In genomic region chr13:9775901-9776300, GRCm38 (mm10) we compare ENCODE assay signal across 12 mouse cellular contexts. TPM values are rescaled to one million over a fixed set of nuclear protein-coding genes. Genes with fewer than 3 reads are reported as not detected.
DNase-seq lines count a peak whose midpoint lies in the region; ATAC-seq and TF ChIP-seq lines count a peak whose summit lies in the region.
"Had no signal": no experiment of that assay in that cellular context is flagged by ENCODE, and none has a peak within 500 bp of the region (broad histone marks: within the 10 kb centered on the region; RNA-seq: fewer than 3 reads in every experiment).

No protein-coding gene starts in this region.

- H3K36me3 ChIP-seq in intestine, postnatal 0 days (ENCODE audit: control insufficient read depth, insufficient read depth) = no peaks in the 10 kb centered on the region
- H3K36me3 ChIP-seq: forebrain, embryonic 15.5 days; G1E; hindbrain, embryonic 12.5 days; midbrain, embryonic 12.5 days had no signal

- WGBS in lung, adult 2 months = 15% methylated on average over 5 of the region's 5 CpGs
- WGBS in intestine, postnatal 0 days = 33% methylated on average over 5 of the region's 5 CpGs

- H3K27ac ChIP-seq in intestine, postnatal 0 days (ENCODE audit: low read depth, low read length) = no peak overlapping the region
- H3K27ac ChIP-seq: forebrain, embryonic 15.5 days; hindbrain, embryonic 12.5 days; midbrain, embryonic 12.5 days had no signal

- H3K9me3 ChIP-seq in intestine, postnatal 0 days (ENCODE audit: control insufficient read depth) = no peaks in the 10 kb centered on the region
- H3K9me3 ChIP-seq: forebrain, embryonic 15.5 days; G1E; hindbrain, embryonic 12.5 days; midbrain, embryonic 12.5 days had no signal

- H3K4me3 ChIP-seq in lung, adult 2 months (replicated peaks; ENCODE audit: extremely low read depth, low read depth, low read length) = peak overlapping the region; percentile 9
- no peak overlapping the region for H3K4me3 ChIP-seq in intestine, postnatal 0 days (ENCODE audit: low read depth, low read length)
- H3K4me3 ChIP-seq: forebrain, embryonic 15.5 days; hindbrain, embryonic 12.5 days; midbrain, embryonic 12.5 days had no signal

- no peak overlapping the region for H3K4me2 ChIP-seq in intestine, postnatal 0 days (replicated peaks; ENCODE audit: low read depth)
- H3K4me2 ChIP-seq: forebrain, embryonic 15.5 days; hindbrain, embryonic 12.5 days; midbrain, embryonic 12.5 days had no signal

- no peaks in the 10 kb centered on the region for H3K27me3 ChIP-seq in intestine, postnatal 0 days (replicated peaks; ENCODE audit: control insufficient read depth, insufficient read depth, low read length)
- H3K27me3 ChIP-seq: forebrain, embryonic 15.5 days; hindbrain, embryonic 12.5 days; midbrain, embryonic 12.5 days had no signal

- no peak overlapping the region for H3K9ac ChIP-seq in intestine, postnatal 0 days (ENCODE audit: low read depth, low read length)
- H3K9ac ChIP-seq: forebrain, embryonic 15.5 days; hindbrain, embryonic 12.5 days; midbrain, embryonic 12.5 days had no signal

- TF ChIP-seq CTCF in lung, adult 2 months (IDR thresholded peaks at IDR 0.05; ENCODE audit: insufficient read depth, low read length) = no peak
- no peak for TF ChIP-seq CTCF in intestine, postnatal 0 days (IDR thresholded peaks at IDR 0.05; ENCODE audit: low read depth)

- peak; percentile 36 for DNase-seq in kidney, adult 11 months
- no peak for DNase-seq in kidney, postnatal 4 days
- peak; percentile 57 for DNase-seq in T-cell, adult 2 months (ENCODE audit: low spot score)
- no peak for DNase-seq in lung, adult 2 months
- DNase-seq in thymus, postnatal 0 days (ENCODE audit: low spot score) = peak; percentile 53
- no peak for DNase-seq in testis, postnatal 10 days (ENCODE audit: low spot score)
- no peak for DNase-seq in spleen, postnatal 10 days (ENCODE audit: low spot score in 2 of 2)

- ATAC-seq in intestine, postnatal 0 days = no peak
- ATAC-seq: forebrain, embryonic 15.5 days had no signal

- no peak for TF ChIP-seq POLR2A in lung, adult 2 months (IDR thresholded peaks at IDR 0.05; ENCODE audit: borderline replicate concordance, extremely low read depth, low read depth, low read length)

- peaks cover 4% of the 10 kb centered on the region; the same call in 1 of the 2 replicates for H3K4me1 ChIP-seq in lung, adult 2 months (ENCODE audit: control insufficient read depth, insufficient read depth, low read length)
- no peaks in the 10 kb centered on the region for H3K4me1 ChIP-seq in intestine, postnatal 0 days (replicated peaks; ENCODE audit: control insufficient read depth, insufficient read depth, low read length)
- H3K4me1 ChIP-seq: forebrain, embryonic 15.5 days; hindbrain, embryonic 12.5 days; midbrain, embryonic 12.5 days had no signal

RNA-seq across cellular contexts. Expression of gene Zmynd11, which starts 10.8 kb away (rescaled TPM):
- 47.9 and 62.0 TPM in 2 replicates for polyA plus RNA-seq in lung, adult 2 months (2012; rRNA removed)
- 73.7 and 75.0 TPM in 2 replicates for polyA plus RNA-seq in thymus, postnatal 0 days (2015; fragmentation: Nextera tagmentation; extraction: Ambion mirVana)
- polyA plus RNA-seq in intestine, postnatal 0 days (2015; fragmentation: Nextera tagmentation; extraction: Ambion mirVana) = 45.2 and 52.9 TPM in 2 replicates

Comparison
In these comparisons a context has a peak if more than half of its experiments do, and no peak if none do; other contexts are left out.
1. DNase-seq: peak in kidney, adult 11 months (single experiment), T-cell, adult 2 months (single experiment) and thymus, postnatal 0 days (single experiment); none in kidney, postnatal 4 days (0 of 2), lung, adult 2 months (single experiment), testis, postnatal 10 days (single experiment) and spleen, postnatal 10 days (0 of 2).